Mouse (Mus musculus) kidney, postnatal 4 days (tissue): ENCODE results near the gene Tbc1d4.

Source experiments
- DNase-seq, 2 experiments: peaks; one replicate each; pipeline ENCODE4 v3.0.0; 2021; ENCODE audit warnings: mixed read lengths in 2 of 2

Gene Tbc1d4

GRCm38 (mm10) chr14:101608519-101609368 lies at the start of gene Tbc1d4:
TSS of gene Tbc1d4 (minus strand) at chr14:101609191.
- DNase-seq, result peak; percentile 84 to 90

- no peak for DNase-seq
Measured at GRCm38 (mm10) chr14:101656307-101656706, 47.3 kb upstream of the Tbc1d4 start.

GRCm38 (mm10) chr14:101654526-101654909 lies 45.5 kb upstream of the Tbc1d4 start:
- peak in 1 of 2 experiments; percentile 41 for DNase-seq

GRCm38 (mm10) chr14:101653581-101654525 lies 44.9 kb upstream of the Tbc1d4 start, which contains the start of gene Uchl3:
TSS of gene Uchl3 (plus strand) at chr14:101653967.
- DNase-seq, result peak; percentile 99

- DNase-seq, result no peak
Measured at GRCm38 (mm10) chr14:101652571-101652970, 43.6 kb upstream of the Tbc1d4 start.

- DNase-seq, result no peak
Measured at GRCm38 (mm10) chr14:101650551-101650950, 41.6 kb upstream of the Tbc1d4 start.

GRCm38 (mm10) chr14:101644948-101645347 lies 36.0 kb upstream of the Tbc1d4 start:
- no peak for DNase-seq

GRCm38 (mm10) chr14:101640153-101640843 lies 31.3 kb upstream of the Tbc1d4 start, which contains the start of gene Commd6:
TSS of gene Commd6 (minus strand) at chr14:101640686.
- DNase-seq, result peak; percentile 91 to 95

- no peak for DNase-seq
Measured at GRCm38 (mm10) chr14:101637381-101637780, 28.4 kb upstream of the Tbc1d4 start.

- no peak for DNase-seq
Measured at GRCm38 (mm10) chr14:101635765-101636164, 26.8 kb upstream of the Tbc1d4 start.

GRCm38 (mm10) chr14:101630548-101630947 lies 21.6 kb upstream of the Tbc1d4 start:
- DNase-seq, result no peak

GRCm38 (mm10) chr14:101617680-101618079 lies 8.7 kb upstream of the Tbc1d4 start:
- DNase-seq, result no peak

- no peak for DNase-seq
Measured at GRCm38 (mm10) chr14:101616178-101616577, 7.2 kb upstream of the Tbc1d4 start.

GRCm38 (mm10) chr14:101613206-101613605 lies 4.2 kb upstream of the Tbc1d4 start:
- no peak for DNase-seq

GRCm38 (mm10) chr14:101610701-101611100 lies 1.7 kb upstream of the Tbc1d4 start:
- no peak for DNase-seq

- DNase-seq, result peak; percentile 44 to 70
Measured at GRCm38 (mm10) chr14:101607631-101608518, 1.1 kb downstream of the Tbc1d4 start.

- no peak for DNase-seq
Measured at GRCm38 (mm10) chr14:101605843-101606242, 3.1 kb downstream of the Tbc1d4 start.

- DNase-seq, result peak; percentile 21 to 51
Measured at GRCm38 (mm10) chr14:101602851-101603250, 6.1 kb downstream of the Tbc1d4 start.

GRCm38 (mm10) chr14:101597096-101597715 lies 11.8 kb downstream of the Tbc1d4 start:
- DNase-seq, result no peak

GRCm38 (mm10) chr14:101596691-101597090 lies 12.3 kb downstream of the Tbc1d4 start:
- no peak for DNase-seq
